Mouse (Mus musculus): ENCODE data around the gene Sema4d. TPM values are rescaled to one million over a fixed set of nuclear protein-coding genes. Genes with fewer than 3 reads are reported as not detected.

Sema4d gene
- polyA plus RNA-seq, 1 experiment: 3.1 TPM

- TF ChIP-seq POLR2A (IDR thresholded peaks at IDR 0.05; ENCODE audit: low read depth, low read length): no peak
- TF ChIP-seq CTCF (IDR thresholded peaks at IDR 0.05; ENCODE audit: borderline replicate concordance, insufficient read depth, low read length): no peak
- Histone ChIP-seq H3K4me3 (ENCODE audit: insufficient read depth, low read length) (no peak overlapping the region), H3K4me1 (ENCODE audit: control insufficient read depth, insufficient read depth, low read length) (no peaks in the 10 kb centered on the region), H3K27ac (ENCODE audit: insufficient read depth, low read length) (no peak overlapping the region)
These were observed 59.0 kb downstream of the Sema4d start for GRCm38 (mm10) chr13:51734556-51734955.

GRCm38 (mm10) chr13:51732097-51732664 is 61.4 kb downstream of the Sema4d start:
- no peak for TF ChIP-seq CTCF (IDR thresholded peaks at IDR 0.05; ENCODE audit: borderline replicate concordance, insufficient read depth, low read length)
- no peak for TF ChIP-seq POLR2A (IDR thresholded peaks at IDR 0.05; ENCODE audit: low read depth, low read length)
- Histone ChIP-seq H3K4me1 (ENCODE audit: control insufficient read depth, insufficient read depth, low read length) (no peaks in the 10 kb centered on the region), H3K4me3 (ENCODE audit: insufficient read depth, low read length) (no peak overlapping the region), H3K27ac (ENCODE audit: insufficient read depth, low read length) (no peak overlapping the region)

- Histone ChIP-seq H3K4me1 (ENCODE audit: control insufficient read depth, insufficient read depth, low read length) (no peaks in the 10 kb centered on the region), H3K4me3 (ENCODE audit: insufficient read depth, low read length) (no peak overlapping the region), H3K27ac (ENCODE audit: insufficient read depth, low read length) (no peak overlapping the region)
- TF ChIP-seq POLR2A (IDR thresholded peaks at IDR 0.05; ENCODE audit: low read depth, low read length) (no peak), CTCF (IDR thresholded peaks at IDR 0.05; ENCODE audit: borderline replicate concordance, insufficient read depth, low read length) (no peak)
These were observed 62.1 kb downstream of the Sema4d start for GRCm38 (mm10) chr13:51731474-51731873.

GRCm38 (mm10) chr13:51729887-51730361 is 63.6 kb downstream of the Sema4d start:
- peaks cover 4% of the 10 kb centered on the region; the same call in 1 of the 2 replicates for H3K4me1 ChIP-seq (ENCODE audit: control insufficient read depth, insufficient read depth, low read length)
- no peak overlapping the region for H3K4me3 ChIP-seq (ENCODE audit: insufficient read depth, low read length)
- TF ChIP-seq CTCF (IDR thresholded peaks at IDR 0.05; ENCODE audit: borderline replicate concordance, insufficient read depth, low read length) (0 out of 2 replicates have a peak, but pooled peaks have one; percentile 2), POLR2A (IDR thresholded peaks at IDR 0.05; ENCODE audit: low read depth, low read length) (no peak)

GRCm38 (mm10) chr13:51727364-51727763 is 66.2 kb downstream of the Sema4d start:
- H3K27ac ChIP-seq (ENCODE audit: insufficient read depth, low read length): no peak overlapping the region
- no peak overlapping the region for H3K4me3 ChIP-seq (ENCODE audit: insufficient read depth, low read length)
- TF ChIP-seq CTCF (IDR thresholded peaks at IDR 0.05; ENCODE audit: borderline replicate concordance, insufficient read depth, low read length): no peak
- no peak for TF ChIP-seq POLR2A (IDR thresholded peaks at IDR 0.05; ENCODE audit: low read depth, low read length)
- peaks cover 4% of the 10 kb centered on the region; the same call in 1 of the 2 replicates for H3K4me1 ChIP-seq (ENCODE audit: control insufficient read depth, insufficient read depth, low read length)

More at GRCm38 (mm10) chr13:51729887-51730361, 63.6 kb downstream of the Sema4d start:
- H3K27ac ChIP-seq (ENCODE audit: insufficient read depth, low read length): no peak overlapping the region

GRCm38 (mm10) chr13:51725926-51726574 is 67.5 kb downstream of the Sema4d start:
- Histone ChIP-seq H3K4me1 (ENCODE audit: control insufficient read depth, insufficient read depth, low read length) (peaks cover 4% of the 10 kb centered on the region; the same call in 1 of the 2 replicates), H3K4me3 (ENCODE audit: insufficient read depth, low read length) (no peak overlapping the region), H3K27ac (ENCODE audit: insufficient read depth, low read length) (no peak overlapping the region)
- TF ChIP-seq POLR2A (IDR thresholded peaks at IDR 0.05; ENCODE audit: low read depth, low read length): no peak
- TF ChIP-seq CTCF (IDR thresholded peaks at IDR 0.05; ENCODE audit: borderline replicate concordance, insufficient read depth, low read length): no peak

GRCm38 (mm10) chr13:51725446-51725845 is 68.1 kb downstream of the Sema4d start:
- Histone ChIP-seq H3K4me3 (ENCODE audit: insufficient read depth, low read length) (no peak overlapping the region), H3K27ac (ENCODE audit: insufficient read depth, low read length) (no peak overlapping the region), H3K4me1 (ENCODE audit: control insufficient read depth, insufficient read depth, low read length) (peaks cover 4% of the 10 kb centered on the region; the same call in 1 of the 2 replicates)
- TF ChIP-seq CTCF (IDR thresholded peaks at IDR 0.05; ENCODE audit: borderline replicate concordance, insufficient read depth, low read length) (no peak), POLR2A (IDR thresholded peaks at IDR 0.05; ENCODE audit: low read depth, low read length) (no peak)

- H3K4me3 ChIP-seq (ENCODE audit: insufficient read depth, low read length): no peak overlapping the region
These were observed 69.0 kb downstream of the Sema4d start for GRCm38 (mm10) chr13:51724566-51724965.

GRCm38 (mm10) chr13:51723114-51723513 is 70.4 kb downstream of the Sema4d start:
- H3K4me1 ChIP-seq (ENCODE audit: control insufficient read depth, insufficient read depth, low read length): peaks cover 4% of the 10 kb centered on the region; the same call in 1 of the 2 replicates
- H3K4me3 ChIP-seq (ENCODE audit: insufficient read depth, low read length): no peak overlapping the region
- TF ChIP-seq POLR2A (IDR thresholded peaks at IDR 0.05; ENCODE audit: low read depth, low read length): no peak
- TF ChIP-seq CTCF (IDR thresholded peaks at IDR 0.05; ENCODE audit: borderline replicate concordance, insufficient read depth, low read length): no peak
- H3K27ac ChIP-seq (ENCODE audit: insufficient read depth, low read length): no peak overlapping the region

More at GRCm38 (mm10) chr13:51724566-51724965, 69.0 kb downstream of the Sema4d start:
- TF ChIP-seq POLR2A (IDR thresholded peaks at IDR 0.05; ENCODE audit: low read depth, low read length) (no peak), CTCF (IDR thresholded peaks at IDR 0.05; ENCODE audit: borderline replicate concordance, insufficient read depth, low read length) (no peak)
- H3K4me1 ChIP-seq (ENCODE audit: control insufficient read depth, insufficient read depth, low read length): peaks cover 4% of the 10 kb centered on the region; the same call in 1 of the 2 replicates
- H3K27ac ChIP-seq (ENCODE audit: insufficient read depth, low read length): no peak overlapping the region

- Histone ChIP-seq H3K4me3 (ENCODE audit: insufficient read depth, low read length) (no peak overlapping the region), H3K4me1 (ENCODE audit: control insufficient read depth, insufficient read depth, low read length) (no peaks in the 10 kb centered on the region), H3K27ac (ENCODE audit: insufficient read depth, low read length) (no peak overlapping the region)
- TF ChIP-seq CTCF (IDR thresholded peaks at IDR 0.05; ENCODE audit: borderline replicate concordance, insufficient read depth, low read length) (no peak), POLR2A (IDR thresholded peaks at IDR 0.05; ENCODE audit: low read depth, low read length) (no peak)
These were observed 73.0 kb downstream of the Sema4d start for GRCm38 (mm10) chr13:51720556-51720955.
